Mouse (Mus musculus) Patski (cell line): ENCODE results near the gene Aldh1a2. TPM values are rescaled to one million over a fixed set of nuclear protein-coding genes. Genes with fewer than 3 reads are reported as not detected.

Source experiments
- ATAC-seq: fragments of 100-300 bp; one replicate; pipeline ENCODE4 v1.8.0; 2021
- CTCF ChIA-PET: fragments of 350-600 bp; sonication (Branson Sonifier 250); formaldehyde crosslinking; loops from one replicate; lab custom pipeline; 2022; ENCODE audit warnings: inconsistent platforms; lab: Charles Lee
- POLR2A ChIA-PET: fragments of 350-600 bp; sonication (Branson Sonifier 250); formaldehyde crosslinking; loops from one replicate; lab custom pipeline; 2022; ENCODE audit warnings: antibody characterized with exemption, inconsistent platforms; lab: Charles Lee
- DNase-seq: peaks from one replicate; pipeline ENCODE4 v3.0.0-alpha.2; 2011; ENCODE audit warnings: low read depth, low spot score
- H3K27me3 ChIP-seq: fragments of 371-371 bp; one replicate; pipeline ENCODE4 v1.5.1; 2021
- CTCF ChIP-seq: fragments of 100-300 bp; IDR thresholded peaks from one replicate; pipeline ENCODE4 v1.5.1; 2021
- in situ Hi-C: fragments of 300-500 bp; cut with MboI; formaldehyde crosslinking; loops from 3 replicates; pipeline ENCODE4 v1.11.1; 2018; ENCODE audit warnings: low pct_unique_long_range_greater_than_20kb, mixed read lengths
- polyA plus RNA-seq: library from polyadenylated mRNA; unstranded; gene quantifications from one replicate; pipeline ENCODE4 v1.2.3, GENCODE M21; 2021

Gene Aldh1a2
- polyA plus RNA-seq, 1 experiment from 2014 or later: 138 TPM

DNA sequence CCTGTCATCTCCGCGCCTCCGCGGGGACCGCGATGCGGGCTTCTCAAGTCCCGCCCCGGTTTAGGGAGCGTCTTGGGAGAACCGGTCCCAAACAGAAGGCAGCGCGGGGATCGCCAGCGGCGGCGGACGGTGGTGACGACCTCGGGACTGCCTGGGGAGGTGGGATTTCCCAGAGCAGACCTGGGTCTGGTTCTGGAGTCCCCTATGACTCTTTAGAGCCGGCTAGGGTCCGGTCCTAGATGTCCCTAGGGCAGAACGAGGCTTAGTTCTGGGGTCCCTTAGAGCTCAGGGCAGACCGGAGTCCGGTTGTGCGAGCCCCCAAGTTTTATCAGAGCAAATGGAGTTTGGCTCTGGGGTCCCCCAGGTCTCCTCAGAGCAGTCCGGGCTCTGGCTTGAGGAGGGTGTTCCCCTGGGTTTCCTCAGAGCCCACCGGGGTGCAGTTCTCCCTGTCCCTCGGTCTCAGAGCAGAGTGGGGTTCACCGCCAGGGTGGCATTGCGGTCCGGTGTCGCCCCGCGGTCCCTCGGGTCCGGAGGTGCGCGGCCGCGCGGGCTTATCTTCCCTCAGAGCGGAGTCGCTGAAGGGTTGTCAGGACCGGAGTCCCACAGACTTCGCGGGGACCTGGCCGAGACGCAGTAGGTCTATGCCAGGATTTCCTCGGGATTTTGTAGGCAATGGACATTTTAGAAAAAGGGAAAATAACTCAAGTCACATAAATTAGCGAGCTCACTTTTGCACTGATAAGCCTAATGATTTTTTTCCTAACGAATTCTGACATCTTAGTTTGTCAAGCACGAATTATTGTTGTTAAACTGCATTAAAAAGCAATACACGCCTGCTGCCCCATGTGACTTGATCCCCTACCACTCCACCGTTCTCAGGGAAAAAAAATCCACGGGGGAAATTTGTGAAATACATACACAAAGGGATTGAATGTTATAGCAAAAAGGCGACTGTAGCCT is 727 bp downstream of the Aldh1a2 start:
- no peak for TF ChIP-seq CTCF

DNA sequence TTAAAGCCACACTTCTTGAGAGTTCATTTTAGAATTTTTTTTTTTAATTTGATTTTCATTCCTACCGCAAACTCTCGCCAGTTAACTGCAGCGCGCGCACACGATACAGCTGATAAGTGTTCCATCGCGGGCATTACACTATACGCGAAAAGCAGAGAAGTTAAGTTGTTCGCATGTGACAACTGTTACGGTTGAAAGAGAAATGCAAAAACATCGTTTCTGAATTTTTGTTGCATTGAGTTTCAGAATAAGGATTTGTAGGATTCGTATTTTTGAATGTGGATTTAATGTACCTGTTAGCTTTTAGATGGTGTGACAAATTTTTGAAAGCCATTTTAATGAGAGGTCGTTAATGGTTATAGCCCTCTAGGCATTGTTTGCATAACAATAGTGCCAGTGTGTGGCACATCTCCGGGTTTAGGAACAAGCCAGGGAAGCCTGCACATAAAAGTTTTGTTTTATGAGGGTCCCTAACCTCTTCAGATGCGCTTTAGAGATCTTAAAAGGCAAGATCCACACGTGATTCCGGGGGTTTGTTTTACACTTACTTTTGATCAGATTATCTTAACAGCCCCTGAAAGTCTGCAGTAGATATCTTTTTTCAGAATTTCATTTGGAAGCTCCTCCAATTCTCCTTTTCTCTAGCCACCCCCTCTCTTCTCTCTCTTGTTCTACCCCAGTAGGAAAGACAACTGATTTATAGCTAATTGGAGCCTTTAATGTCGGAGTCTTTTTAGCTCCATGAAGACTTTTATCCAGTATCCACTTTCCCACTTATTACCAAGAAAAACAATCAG is 1.6 kb downstream of the Aldh1a2 start:
- no peaks in the 10 kb centered on the region for H3K27me3 ChIP-seq
- ChIA-PET CTCF (interaction anchor here (0.9 to 1.2 kb wide), 3 partner anchors 9 to 142 kb away, joined by 3 to 4 read pairs (median 3); no protein-coding TSS in a partner anchor), POLR2A (interaction anchor here (0.6 to 0.8 kb wide), 2 partner anchors 88 to 105 kb away, joined by 4 read pairs; no protein-coding TSS in a partner anchor)
- in situ Hi-C loops: loop anchor here (10.0 to 25.0 kb wide), 6 partner anchors 108 to 595 kb away; no protein-coding TSS in a partner anchor
- DNase-seq (no peak), ATAC-seq (no peak)
- TF ChIP-seq CTCF: no peak

More for the DNA sequence above, 727 bp downstream of the Aldh1a2 start:
- H3K27me3 ChIP-seq: no peaks in the 10 kb centered on the region
- in situ Hi-C loops: loop anchor here (10.0 to 25.0 kb wide), 6 partner anchors 108 to 596 kb away; no protein-coding TSS in a partner anchor
- CTCF ChIA-PET: interaction anchor here (0.6 to 1.2 kb wide), 4 partner anchors 42 to 238 kb away, joined by 3 to 4 read pairs (median 3); no protein-coding TSS in a partner anchor
- ATAC-seq (peak; percentile 46), DNase-seq (no peak)
- POLR2A ChIA-PET: interaction anchor here (0.6 kb wide), 1 partner anchor 89 kb away, joined by 4 read pairs; no protein-coding TSS in a partner anchor

GRCm38 (mm10) chr9:71217793-71218095 is 2.2 kb downstream of the Aldh1a2 start:
- no peaks in the 10 kb centered on the region for H3K27me3 ChIP-seq
- POLR2A ChIA-PET: interaction anchor here (0.8 kb wide), 1 partner anchor 104 kb away, joined by 4 read pairs; no protein-coding TSS in a partner anchor
- TF ChIP-seq CTCF: no peak
- ATAC-seq: no peak
- CTCF ChIA-PET: interaction anchor here (0.9 to 1.2 kb wide), 3 partner anchors 8 to 142 kb away, joined by 3 to 4 read pairs (median 3); no protein-coding TSS in a partner anchor
- in situ Hi-C loops: loop anchor here (10.0 to 25.0 kb wide), 6 partner anchors 107 to 595 kb away; no protein-coding TSS in a partner anchor
- no peak for DNase-seq

- no peaks in the 10 kb centered on the region for H3K27me3 ChIP-seq
- TF ChIP-seq CTCF: no peak
- ChIA-PET CTCF (no interaction called here), POLR2A (no interaction called here)
- in situ Hi-C loops: loop anchor here (10.0 to 25.0 kb wide), 6 partner anchors 106 to 593 kb away; no protein-coding TSS in a partner anchor
- no peak for ATAC-seq
- DNase-seq: no peak
Observed at GRCm38 (mm10) chr9:71219161-71219560, 3.6 kb downstream of the Aldh1a2 start.

DNA sequence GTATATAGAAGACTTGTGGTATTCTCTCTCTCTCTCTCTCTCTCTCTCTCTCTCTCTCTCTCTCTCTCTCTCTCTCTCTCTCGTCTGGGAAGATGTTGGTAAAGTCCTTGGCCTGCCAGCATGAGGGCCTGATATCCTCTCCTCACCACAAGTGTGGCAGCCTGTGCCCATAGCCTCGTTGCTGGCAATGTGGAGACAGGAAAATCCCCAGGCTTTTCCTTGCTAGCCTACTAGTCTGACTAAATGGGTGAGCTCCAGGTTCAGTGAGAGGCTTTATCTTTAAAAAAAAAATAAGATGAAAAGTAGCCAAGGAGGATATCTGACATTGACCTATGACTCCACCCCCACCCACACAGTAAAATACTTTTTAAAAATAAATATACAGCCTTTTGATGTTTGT is 4.8 kb downstream of the Aldh1a2 start:
- DNase-seq: no peak
- ATAC-seq: no peak
- POLR2A ChIA-PET: interaction anchor here (0.5 to 0.8 kb wide), 3 partner anchors 28 to 78 kb away, joined by 3 read pairs; no protein-coding TSS in a partner anchor
- in situ Hi-C loops: loop anchor here (25.0 kb wide), 1 partner anchor 592 kb away; no protein-coding TSS in a partner anchor
- no peaks in the 10 kb centered on the region for H3K27me3 ChIP-seq
- TF ChIP-seq CTCF: no peak
- CTCF ChIA-PET: no interaction called here

- ChIA-PET CTCF (interaction anchor here (1.3 kb wide), 1 partner anchor 32 kb away, joined by 3 read pairs; no protein-coding TSS in a partner anchor), POLR2A (no interaction called here)
- no peak for DNase-seq
- H3K27me3 ChIP-seq: no peaks in the 10 kb centered on the region
- ATAC-seq: no peak
- TF ChIP-seq CTCF: no peak
- in situ Hi-C loops: no loop called here
Observed at GRCm38 (mm10) chr9:71227226-71227970, 11.8 kb downstream of the Aldh1a2 start.

DNA sequence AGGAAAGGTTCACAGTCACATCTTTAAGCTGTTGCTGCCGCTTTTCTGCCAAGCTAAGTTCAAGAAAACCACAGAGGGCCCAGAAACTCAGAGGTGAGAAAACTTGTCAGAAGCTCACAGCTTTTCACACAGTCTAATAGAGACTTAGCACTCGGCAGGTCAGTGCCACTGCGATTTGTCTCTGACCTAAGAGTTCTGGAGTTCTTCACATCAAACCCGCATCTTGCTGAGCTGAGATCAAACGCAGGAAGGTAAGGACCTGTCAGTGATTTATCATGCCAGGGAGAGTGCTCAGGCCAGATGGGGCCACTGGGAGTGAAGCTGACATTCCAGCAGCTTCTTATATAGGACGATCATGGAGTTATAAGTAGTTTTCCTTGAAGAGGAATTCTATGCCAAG is 14.4 kb downstream of the Aldh1a2 start:
- no peak for TF ChIP-seq CTCF
- no peaks in the 10 kb centered on the region for H3K27me3 ChIP-seq
- no peak for ATAC-seq
- no peak for DNase-seq
- in situ Hi-C loops: no loop called here
- POLR2A ChIA-PET: no interaction called here
- CTCF ChIA-PET: no interaction called here

- DNase-seq (no peak), ATAC-seq (no peak)
- no peaks in the 10 kb centered on the region for H3K27me3 ChIP-seq
- in situ Hi-C loops: no loop called here
- no peak for TF ChIP-seq CTCF
- POLR2A ChIA-PET: no interaction called here
- CTCF ChIA-PET: interaction anchor here (1.2 to 1.3 kb wide), 2 partner anchors 22 to 36 kb away, joined by 3 read pairs; no protein-coding TSS in a partner anchor
Observed at GRCm38 (mm10) chr9:71236540-71236939, 21.0 kb downstream of the Aldh1a2 start.

GRCm38 (mm10) chr9:71239926-71240325 is 24.3 kb downstream of the Aldh1a2 start:
- ATAC-seq (no peak), DNase-seq (no peak)
- ChIA-PET POLR2A (no interaction called here), CTCF (interaction anchor here (2.0 kb wide), 1 partner anchor 33 kb away, joined by 4 read pairs; no protein-coding TSS in a partner anchor)
- no peak for TF ChIP-seq CTCF
- no peaks in the 10 kb centered on the region for H3K27me3 ChIP-seq
- in situ Hi-C loops: no loop called here
